13 mouse cellular contexts compared by ENCODE assay signal in the genomic region with DNA sequence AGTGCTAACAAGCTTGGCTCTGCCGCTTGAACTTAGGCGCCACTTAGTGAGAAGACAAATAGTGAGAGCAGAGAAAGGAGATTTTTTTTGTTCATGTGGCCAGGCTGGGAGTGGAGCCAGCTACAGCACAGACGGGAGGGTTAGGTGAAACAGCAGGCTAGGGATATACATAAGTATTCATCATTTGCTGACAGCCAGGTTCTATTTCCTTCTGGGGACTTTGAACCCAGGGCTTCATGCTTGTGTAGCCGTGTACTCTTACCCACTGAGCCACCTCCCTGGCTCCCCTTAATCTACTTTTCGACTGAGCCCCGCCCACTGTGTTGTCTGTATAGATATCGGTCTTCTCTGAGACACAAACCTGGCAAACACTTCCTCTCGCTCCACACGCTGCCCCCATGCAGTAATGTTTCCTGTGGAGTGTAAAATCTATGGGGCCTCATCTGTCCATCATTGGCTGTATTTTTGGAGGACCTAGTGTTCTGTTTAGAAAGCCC. TPM values are rescaled to one million over a fixed set of nuclear protein-coding genes. Genes with fewer than 3 reads are reported as not detected.
A peak's percentile ranks its signal among the peaks of the same experiment; 100 is the strongest.
DNase-seq lines count a peak whose midpoint lies in the region; ATAC-seq and TF ChIP-seq lines count a peak whose summit lies in the region.
"Had no signal": no experiment of that assay in that cellular context is flagged by ENCODE, and none has a peak within 500 bp of the region (broad histone marks: within the 10 kb centered on the region; RNA-seq: fewer than 3 reads in every experiment).

No protein-coding gene starts in this region.

- no peak overlapping the region for H3K4me3 ChIP-seq in lung, embryonic 15.5 days
- no peak overlapping the region for H3K4me3 ChIP-seq in lung, adult 2 months (replicated peaks; ENCODE audit: extremely low read depth, low read depth, low read length)
- H3K4me3 ChIP-seq in brown adipose tissue, adult 24 weeks (ENCODE audit: insufficient read depth, low read depth, low read length) = peak overlapping the region; percentile 27; the same call in 1 of the 2 replicates
- no peak overlapping the region for H3K4me3 ChIP-seq in intestine, embryonic 14.5 days (ENCODE audit: low read depth, low read length)
- H3K4me3 ChIP-seq in neural tube, embryonic 15.5 days (replicated peaks) = no peak overlapping the region
- H3K4me3 ChIP-seq in limb, embryonic 10.5 days = no peak overlapping the region
- H3K4me3 ChIP-seq: embryonic facial prominence, embryonic 13.5 days; layer of hippocampus, adult 2 months had no signal

- no peaks in the 10 kb centered on the region for H3K36me3 ChIP-seq in lung, embryonic 15.5 days
- H3K36me3 ChIP-seq in intestine, embryonic 14.5 days (ENCODE audit: control insufficient read depth, insufficient read depth, low read length) = no peaks in the 10 kb centered on the region
- no peaks in the 10 kb centered on the region for H3K36me3 ChIP-seq in neural tube, embryonic 15.5 days
- no peaks in the 10 kb centered on the region for H3K36me3 ChIP-seq in limb, embryonic 10.5 days
- H3K36me3 ChIP-seq: embryonic facial prominence, embryonic 13.5 days had no signal

- H3K4me2 ChIP-seq in lung, embryonic 15.5 days = 0 out of 2 replicates have a peak overlapping the region, but pooled peaks have one; percentile 0
- H3K4me2 ChIP-seq in intestine, embryonic 14.5 days (ENCODE audit: low read length) = 0 out of 2 replicates have a peak overlapping the region, but pooled peaks have one; percentile 16
- no peak overlapping the region for H3K4me2 ChIP-seq in neural tube, embryonic 15.5 days
- H3K4me2 ChIP-seq: embryonic facial prominence, embryonic 13.5 days had no signal

- DNase-seq in lung, adult 2 months = no peak
- peak; percentile 61 for DNase-seq in intestine, embryonic 14.5 days (ENCODE audit: low spot score)
- no peak for DNase-seq in retina, embryonic 14.5 days (ENCODE audit: low spot score)
- no peak for DNase-seq in limb, embryonic 10.5 days (ENCODE audit: low spot score)

- peak; percentile 58; the same call in 1 of the 2 replicates for ATAC-seq in lung, embryonic 15.5 days (ENCODE audit: borderline replicate concordance, extremely low read depth, low FRiP score, low TSS enrichment)
- ATAC-seq in intestine, embryonic 14.5 days (replicated peaks; ENCODE audit: low FRiP score, low TSS enrichment, low read depth) = peak; percentile 47; the same call in 1 of the 2 replicates
- no peak for ATAC-seq in neural tube, embryonic 15.5 days (ENCODE audit: low FRiP score)

- no peaks in the 10 kb centered on the region for H3K9me3 ChIP-seq in lung, embryonic 15.5 days
- no peaks in the 10 kb centered on the region for H3K9me3 ChIP-seq in intestine, embryonic 14.5 days (ENCODE audit: control insufficient read depth, low read length)
- no peaks in the 10 kb centered on the region for H3K9me3 ChIP-seq in neural tube, embryonic 15.5 days (replicated peaks)
- H3K9me3 ChIP-seq in limb, embryonic 10.5 days (replicated peaks) = no peaks in the 10 kb centered on the region
- H3K9me3 ChIP-seq: embryonic facial prominence, embryonic 13.5 days had no signal

- no peak for TF ChIP-seq CTCF in lung, adult 2 months (IDR thresholded peaks at IDR 0.05; ENCODE audit: insufficient read depth, low read length)

- H3K27me3 ChIP-seq in lung, embryonic 15.5 days = no peaks in the 10 kb centered on the region; the same call in 1 of the 2 replicates
- no peaks in the 10 kb centered on the region for H3K27me3 ChIP-seq in intestine, embryonic 14.5 days (replicated peaks; ENCODE audit: control insufficient read depth, insufficient read depth, low read length)
- 0 out of 2 replicates have a peak, but pooled peaks cover 5% of the 10 kb centered on the region for H3K27me3 ChIP-seq in neural tube, embryonic 15.5 days (replicated peaks)
- H3K27me3 ChIP-seq in limb, embryonic 10.5 days (ENCODE audit: low read depth, poor library complexity, severe bottlenecking) = peaks cover 15% of the 10 kb centered on the region

- WGBS in lung, embryonic 15.5 days = 19% methylated on average over 9 of the region's 9 CpGs
- WGBS in lung, adult 2 months = 25% methylated on average over 9 of the region's 9 CpGs
- WGBS in intestine, embryonic 14.5 days = 36% methylated on average over 9 of the region's 9 CpGs
- WGBS in neural tube, embryonic 15.5 days = 58% methylated on average over 9 of the region's 9 CpGs
- 75% methylated on average over 9 of the region's 9 CpGs for WGBS in limb, embryonic 10.5 days

- no peak for TF ChIP-seq POLR2A in lung, adult 2 months (IDR thresholded peaks at IDR 0.05; ENCODE audit: borderline replicate concordance, extremely low read depth, low read depth, low read length)

- no peak overlapping the region for H3K9ac ChIP-seq in lung, embryonic 15.5 days
- no peak overlapping the region for H3K9ac ChIP-seq in intestine, embryonic 14.5 days (ENCODE audit: low read length)
- 0 out of 2 replicates have a peak overlapping the region, but pooled peaks have one; percentile 2 for H3K9ac ChIP-seq in neural tube, embryonic 15.5 days (replicated peaks)
- H3K9ac ChIP-seq: embryonic facial prominence, embryonic 13.5 days had no signal

- H3K27ac ChIP-seq in lung, embryonic 15.5 days = peak overlapping the region; percentile 54
- no peak overlapping the region for H3K27ac ChIP-seq in brown adipose tissue, adult 24 weeks (replicated peaks; ENCODE audit: low read depth, low read length)
- 0 out of 2 replicates have a peak overlapping the region, but pooled peaks have one; percentile 24 for H3K27ac ChIP-seq in intestine, embryonic 14.5 days (ENCODE audit: low read depth)
- H3K27ac ChIP-seq in neural tube, embryonic 15.5 days (replicated peaks) = no peak overlapping the region
- H3K27ac ChIP-seq in limb, embryonic 10.5 days = no peak overlapping the region
- H3K27ac ChIP-seq: embryonic facial prominence, embryonic 13.5 days; layer of hippocampus, adult 2 months had no signal

- peaks cover 11% of the 10 kb centered on the region for H3K4me1 ChIP-seq in lung, embryonic 15.5 days
- H3K4me1 ChIP-seq in lung, adult 2 months (ENCODE audit: control insufficient read depth, insufficient read depth, low read length) = no peaks in the 10 kb centered on the region
- H3K4me1 ChIP-seq in brown adipose tissue, adult 24 weeks (ENCODE audit: control insufficient read depth, insufficient read depth, insufficient read length, low read length) = peaks cover 7% of the 10 kb centered on the region
- peaks cover 9% of the 10 kb centered on the region; the same call in 1 of the 2 replicates for H3K4me1 ChIP-seq in intestine, embryonic 14.5 days (replicated peaks; ENCODE audit: control insufficient read depth, insufficient read depth, low read length)
- 0 out of 2 replicates have a peak, but pooled peaks cover 10% of the 10 kb centered on the region for H3K4me1 ChIP-seq in neural tube, embryonic 15.5 days
- H3K4me1 ChIP-seq in limb, embryonic 10.5 days = 0 out of 2 replicates have a peak, but pooled peaks cover 2% of the 10 kb centered on the region
- H3K4me1 ChIP-seq: embryonic facial prominence, embryonic 13.5 days had no signal

RNA-seq across cellular contexts. Expression of a gene that starts 11.3 kb away (rescaled TPM):
- polyA plus RNA-seq in lung, embryonic 15.5 days (2015; fragmentation: Nextera tagmentation; extraction: Ambion mirVana) = 71.7 and 72.6 TPM in 2 replicates
- 166 and 199 TPM in 2 replicates for polyA plus RNA-seq in lung, adult 2 months (2012; rRNA removed)
- polyA plus RNA-seq in brown adipose tissue, adult 24 weeks (2012; ENCODE audit: insufficient read depth, insufficient read length, missing spikeins) = 1,001 and 1,166 TPM in 2 replicates
- 130 and 142 TPM in 2 replicates for polyA plus RNA-seq in intestine, embryonic 14.5 days (2014; fragmentation: Nextera tagmentation; extraction: Ambion mirVana)
- 187 and 221 TPM in 2 replicates for polyA plus RNA-seq in neural tube, embryonic 15.5 days (2015; fragmentation: Nextera tagmentation; extraction: Ambion mirVana)
- polyA plus RNA-seq in limb, embryonic 10.5 days (2016; fragmentation: Nextera tagmentation; extraction: Ambion mirVana) = 94.2 and 103 TPM in 2 replicates

RNA-seq across cellular contexts. Expression of a gene that starts 24.4 kb away (rescaled TPM):
- not detected in 2 replicates for polyA plus RNA-seq in lung, embryonic 15.5 days (2015; fragmentation: Nextera tagmentation; extraction: Ambion mirVana)
- polyA plus RNA-seq in lung, adult 2 months (2012; rRNA removed) = not detected in 2 replicates
- not detected in 2 replicates for polyA plus RNA-seq in brown adipose tissue, adult 24 weeks (2012; ENCODE audit: insufficient read depth, insufficient read length, missing spikeins)
- not detected in 2 replicates for polyA plus RNA-seq in intestine, embryonic 14.5 days (2014; fragmentation: Nextera tagmentation; extraction: Ambion mirVana)
- polyA plus RNA-seq in neural tube, embryonic 15.5 days (2015; fragmentation: Nextera tagmentation; extraction: Ambion mirVana) = 0.15 TPM in 1 of 2 replicates, not detected in the other
- 0.13 TPM in 1 of 2 replicates, not detected in the other for polyA plus RNA-seq in limb, embryonic 10.5 days (2016; fragmentation: Nextera tagmentation; extraction: Ambion mirVana)
- polyA plus RNA-seq: embryonic facial prominence, embryonic 13.5 days; heart, embryonic 14.5 days; liver, adult 2 months; neural tube, embryonic 11.5 days; Patski had no signal

RNA-seq across cellular contexts. Expression of a gene that starts 28.2 kb away (rescaled TPM):
- 43.5 and 43.9 TPM in 2 replicates for polyA plus RNA-seq in lung, embryonic 15.5 days (2015; fragmentation: Nextera tagmentation; extraction: Ambion mirVana)
- 17.5 and 22.8 TPM in 2 replicates for polyA plus RNA-seq in lung, adult 2 months (2012; rRNA removed)
- polyA plus RNA-seq in brown adipose tissue, adult 24 weeks (2012; ENCODE audit: insufficient read depth, insufficient read length, missing spikeins) = 8.3 and 8.8 TPM in 2 replicates
- 29.4 and 42.8 TPM in 2 replicates for polyA plus RNA-seq in intestine, embryonic 14.5 days (2014; fragmentation: Nextera tagmentation; extraction: Ambion mirVana)
- 40.7 and 42.5 TPM in 2 replicates for polyA plus RNA-seq in neural tube, embryonic 15.5 days (2015; fragmentation: Nextera tagmentation; extraction: Ambion mirVana)
- polyA plus RNA-seq in limb, embryonic 10.5 days (2016; fragmentation: Nextera tagmentation; extraction: Ambion mirVana) = 56.0 and 63.4 TPM in 2 replicates

RNA-seq across cellular contexts. Expression of a gene that starts 40.9 kb away (rescaled TPM):
- polyA plus RNA-seq in lung, embryonic 15.5 days (2015; fragmentation: Nextera tagmentation; extraction: Ambion mirVana) = not detected in 2 replicates
- not detected in 2 replicates for polyA plus RNA-seq in lung, adult 2 months (2012; rRNA removed)
- not detected in 2 replicates for polyA plus RNA-seq in brown adipose tissue, adult 24 weeks (2012; ENCODE audit: insufficient read depth, insufficient read length, missing spikeins)
- polyA plus RNA-seq in intestine, embryonic 14.5 days (2014; fragmentation: Nextera tagmentation; extraction: Ambion mirVana) = not detected in 2 replicates
- not detected in 2 replicates for polyA plus RNA-seq in neural tube, embryonic 15.5 days (2015; fragmentation: Nextera tagmentation; extraction: Ambion mirVana)
- not detected in 2 replicates for polyA plus RNA-seq in limb, embryonic 10.5 days (2016; fragmentation: Nextera tagmentation; extraction: Ambion mirVana)
- polyA plus RNA-seq: heart, embryonic 14.5 days; liver, adult 2 months had no signal

RNA-seq across cellular contexts. Expression of a gene that starts 40.9 kb away (rescaled TPM):
- not detected in 2 replicates for polyA plus RNA-seq in lung, embryonic 15.5 days (2015; fragmentation: Nextera tagmentation; extraction: Ambion mirVana)
- polyA plus RNA-seq in lung, adult 2 months (2012; rRNA removed) = not detected in 2 replicates
- not detected in 2 replicates for polyA plus RNA-seq in brown adipose tissue, adult 24 weeks (2012; ENCODE audit: insufficient read depth, insufficient read length, missing spikeins)
- not detected in 2 replicates for polyA plus RNA-seq in intestine, embryonic 14.5 days (2014; fragmentation: Nextera tagmentation; extraction: Ambion mirVana)
- polyA plus RNA-seq in neural tube, embryonic 15.5 days (2015; fragmentation: Nextera tagmentation; extraction: Ambion mirVana) = not detected in 2 replicates
- polyA plus RNA-seq in limb, embryonic 10.5 days (2016; fragmentation: Nextera tagmentation; extraction: Ambion mirVana) = not detected in 2 replicates
- polyA plus RNA-seq: embryonic facial prominence, embryonic 13.5 days; heart, embryonic 14.5 days; liver, adult 2 months; neural tube, embryonic 11.5 days had no signal

Comparison
In these comparisons a context has a peak if more than half of its experiments do, and no peak if none do; other contexts are left out.
1. H3K27ac ChIP-seq: peak in lung, embryonic 15.5 days (single experiment) and intestine, embryonic 14.5 days (single experiment); none in brown adipose tissue, adult 24 weeks (single experiment), neural tube, embryonic 15.5 days (single experiment) and limb, embryonic 10.5 days (single experiment).